Mouse (Mus musculus) midbrain, embryonic 15.5 days (tissue): ENCODE results near the gene Stk38. TPM values are rescaled to one million over a fixed set of nuclear protein-coding genes. Genes with fewer than 3 reads are reported as not detected.
"Not testable (repeated sequence)": the region's sequence is repeated elsewhere in the genome, so short reads cannot be mapped to it uniquely, and the experiment has no call there.

Experiments
- ATAC-seq: fragments of 200-750 bp; cut with Nextera tagmentation; replicated peaks from 2 replicates; pipeline ENCODE4 v1.8.0; 2017; ENCODE audit warnings: moderate TSS enrichment
- H3K27ac ChIP-seq: fragments of 300-500 bp; sonication (generic); 2 replicates; pipeline ENCODE4 v1.5.1; 2015; ENCODE audit warnings: mild to moderate bottlenecking, inconsistent platforms
- H3K27me3 ChIP-seq: fragments of 300-500 bp; sonication (generic); replicated peaks from 2 replicates; pipeline ENCODE4 v1.6.1; 2015; ENCODE audit warnings: inconsistent platforms
- H3K36me3 ChIP-seq: fragments of 300-500 bp; sonication (generic); replicated peaks from 2 replicates; pipeline ENCODE4 v1.6.1; 2015; ENCODE audit warnings: inconsistent platforms
- H3K4me1 ChIP-seq: fragments of 300-500 bp; sonication (generic); 2 replicates; pipeline ENCODE4 v1.6.1; 2015; ENCODE audit warnings: inconsistent platforms
- H3K4me2 ChIP-seq: fragments of 300-500 bp; sonication (generic); 2 replicates; pipeline ENCODE4 v1.6.1; 2015; ENCODE audit warnings: inconsistent platforms, mild to moderate bottlenecking, moderate library complexity
- H3K4me3 ChIP-seq: fragments of 300-500 bp; sonication (generic); 2 replicates; pipeline ENCODE4 v1.5.1; 2015; ENCODE audit warnings: mild to moderate bottlenecking, inconsistent platforms
- H3K9ac ChIP-seq: fragments of 300-500 bp; sonication (generic); 2 replicates; pipeline ENCODE4 v1.6.1; 2015; ENCODE audit warnings: mild to moderate bottlenecking, inconsistent platforms
- H3K9me3 ChIP-seq: fragments of 300-500 bp; sonication (generic); 2 replicates; pipeline ENCODE4 v1.6.1; 2016; ENCODE audit warnings: inconsistent platforms
- WGBS: fragments of 180-500 bp; shearing (Covaris S2); methylation state at CpG from one replicate; pipeline ENCODE4 v1.1.7; 2015; ENCODE audit warnings: mixed read lengths; 5-methylcytosine and 5-hydroxymethylcytosine counted together
- polyA plus RNA-seq: library from polyadenylated mRNA; unstranded; fragments of >200 nt; fragmentation: Nextera tagmentation; extraction: Ambion mirVana; gene quantifications from 2 replicates; pipeline ENCODE4 v1.2.1, GENCODE M21; 2015

Gene Stk38
- polyA plus RNA-seq, 1 experiment from 2014 or later: 105 TPM

- Histone ChIP-seq H3K4me3 (peak within 1 kb of the TSS; percentile 62), H3K36me3 (peaks cover 12% of the 10 kb centered on the region), H3K9ac (peak within 1 kb of the TSS; percentile 65), H3K27ac (peak within 1 kb of the TSS; percentile 93), H3K4me1 (peaks cover 40% of the 10 kb centered on the region), H3K27me3 (no peaks in the 10 kb centered on the region), H3K9me3 (no peaks in the 10 kb centered on the region), H3K4me2 (peak within 1 kb of the TSS; percentile 88)
- peak; percentile 99 for ATAC-seq
- WGBS: under 1% methylated on average over 77 of the region's 77 CpGs
Observed at GRCm38 (mm10) chr17:29032274-29033069, 24.7 kb upstream of the Stk38 start, which contains the start of gene Srsf3. Gene Srsf3 (plus strand): TSS chr17:29032628.

GRCm38 (mm10) chr17:29031771-29032273 lies 24.0 kb upstream of the Stk38 start:
- Histone ChIP-seq H3K4me3 (peak overlapping the region; percentile 62), H3K36me3 (peaks cover 6% of the 10 kb centered on the region), H3K9ac (peak overlapping the region; percentile 65), H3K9me3 (no peaks in the 10 kb centered on the region), H3K27me3 (no peaks in the 10 kb centered on the region), H3K4me2 (peak overlapping the region; percentile 67), H3K27ac (peak overlapping the region; percentile 93), H3K4me1 (peaks cover 33% of the 10 kb centered on the region)
- 1% methylated on average over 26 of the region's 26 CpGs for WGBS
- peak; percentile 24; the same call in 1 of the 2 replicates for ATAC-seq

- ATAC-seq, H3K9me3 ChIP-seq, H3K27me3 ChIP-seq, H3K36me3 ChIP-seq: not testable (repeated sequence)
- H3K9ac ChIP-seq: peak overlapping the region; percentile 65; the same call in 1 of the 2 replicates
- peak overlapping the region; percentile 93 for H3K27ac ChIP-seq
- H3K4me2 ChIP-seq: peak overlapping the region; percentile 67
- WGBS: 50% methylated on average over 7 of the region's 7 CpGs
- H3K4me1 ChIP-seq: peaks cover 27% of the 10 kb centered on the region
- H3K4me3 ChIP-seq: peak overlapping the region; percentile 62
Observed at GRCm38 (mm10) chr17:29031085-29031711, 23.4 kb upstream of the Stk38 start.

- 90% methylated on average over 6 of the region's 6 CpGs for WGBS
- H3K36me3 ChIP-seq: no peaks in the 10 kb centered on the region
- no peaks in the 10 kb centered on the region for H3K9me3 ChIP-seq
- H3K4me1 ChIP-seq: peaks cover 20% of the 10 kb centered on the region
- no peak overlapping the region for H3K9ac ChIP-seq
- H3K4me2 ChIP-seq: no peak overlapping the region
- H3K27ac ChIP-seq: no peak overlapping the region
- H3K4me3 ChIP-seq: no peak overlapping the region
- no peak for ATAC-seq
- H3K27me3 ChIP-seq: no peaks in the 10 kb centered on the region
Observed at GRCm38 (mm10) chr17:29030321-29031034, 22.7 kb upstream of the Stk38 start.

GRCm38 (mm10) chr17:29026652-29027356 lies 19.0 kb upstream of the Stk38 start:
- Histone ChIP-seq H3K9me3 (no peaks in the 10 kb centered on the region), H3K27me3 (0 out of 2 replicates have a peak, but pooled peaks cover 6% of the 10 kb centered on the region), H3K4me1 (peaks cover 9% of the 10 kb centered on the region), H3K4me2 (no peak overlapping the region), H3K9ac (no peak overlapping the region), H3K36me3 (no peaks in the 10 kb centered on the region), H3K4me3 (no peak overlapping the region), H3K27ac (no peak overlapping the region)
- WGBS: 61% methylated on average over 5 of the region's 5 CpGs
- ATAC-seq: no peak

GRCm38 (mm10) chr17:29024896-29025565 lies 17.2 kb upstream of the Stk38 start:
- Histone ChIP-seq H3K36me3 (no peaks in the 10 kb centered on the region), H3K9ac (no peak overlapping the region), H3K27ac (no peak overlapping the region), H3K4me3 (no peak overlapping the region), H3K4me2 (no peak overlapping the region), H3K4me1 (peaks cover 3% of the 10 kb centered on the region; the same call in 1 of the 2 replicates), H3K9me3 (no peaks in the 10 kb centered on the region), H3K27me3 (0 out of 2 replicates have a peak, but pooled peaks cover 6% of the 10 kb centered on the region)
- ATAC-seq: no peak
- 23% methylated on average over 10 of the region's 10 CpGs for WGBS

- Histone ChIP-seq H3K4me3 (no peak overlapping the region), H3K4me2 (no peak overlapping the region), H3K9ac (no peak overlapping the region), H3K27ac (no peak overlapping the region), H3K27me3 (0 out of 2 replicates have a peak, but pooled peaks cover 6% of the 10 kb centered on the region), H3K9me3 (no peaks in the 10 kb centered on the region), H3K4me1 (peaks cover 3% of the 10 kb centered on the region; the same call in 1 of the 2 replicates), H3K36me3 (no peaks in the 10 kb centered on the region)
- WGBS: 52% methylated on average over 22 of the region's 22 CpGs
- no peak for ATAC-seq
Observed at GRCm38 (mm10) chr17:29024047-29024892, 16.5 kb upstream of the Stk38 start.

GRCm38 (mm10) chr17:29023346-29023745 lies 15.6 kb upstream of the Stk38 start:
- no peak for ATAC-seq
- WGBS: 84% methylated on average over 6 of the region's 6 CpGs
- no peak overlapping the region for H3K27ac ChIP-seq
- 0 out of 2 replicates have a peak, but pooled peaks cover 6% of the 10 kb centered on the region for H3K27me3 ChIP-seq
- no peaks in the 10 kb centered on the region for H3K36me3 ChIP-seq
- H3K9ac ChIP-seq: no peak overlapping the region
- H3K4me2 ChIP-seq: no peak overlapping the region
- no peaks in the 10 kb centered on the region for H3K9me3 ChIP-seq
- H3K4me1 ChIP-seq: peaks cover 3% of the 10 kb centered on the region; the same call in 1 of the 2 replicates
- H3K4me3 ChIP-seq: no peak overlapping the region

GRCm38 (mm10) chr17:29022230-29022819 lies 14.5 kb upstream of the Stk38 start:
- Histone ChIP-seq H3K4me1 (peaks cover 3% of the 10 kb centered on the region; the same call in 1 of the 2 replicates), H3K27me3 (0 out of 2 replicates have a peak, but pooled peaks cover 6% of the 10 kb centered on the region), H3K9ac (no peak overlapping the region), H3K4me3 (no peak overlapping the region), H3K27ac (no peak overlapping the region), H3K4me2 (no peak overlapping the region), H3K36me3 (no peaks in the 10 kb centered on the region), H3K9me3 (no peaks in the 10 kb centered on the region)
- no peak for ATAC-seq
- WGBS: 22% methylated on average over 15 of the region's 15 CpGs

GRCm38 (mm10) chr17:29020444-29020843 lies 12.6 kb upstream of the Stk38 start:
- H3K9ac ChIP-seq: no peak overlapping the region
- H3K36me3 ChIP-seq: no peaks in the 10 kb centered on the region
- H3K4me2 ChIP-seq: no peak overlapping the region
- ATAC-seq: no peak
- no peak overlapping the region for H3K27ac ChIP-seq
- H3K4me3 ChIP-seq: no peak overlapping the region
- H3K27me3 ChIP-seq: 0 out of 2 replicates have a peak, but pooled peaks cover 6% of the 10 kb centered on the region
- peaks cover 3% of the 10 kb centered on the region; the same call in 1 of the 2 replicates for H3K4me1 ChIP-seq
- H3K9me3 ChIP-seq: no peaks in the 10 kb centered on the region
